Mouse (Mus musculus) liver, postnatal 0 days (tissue): ENCODE data around the gene Sart3. TPM values are rescaled to one million over a fixed set of nuclear protein-coding genes. Genes with fewer than 3 reads are reported as not detected.

Source experiments
- ATAC-seq: fragments of 200-750 bp; cut with Nextera tagmentation; 2 replicates; pipeline ENCODE4 v1.8.0; 2017; ENCODE audit warnings: mild to moderate bottlenecking, moderate library complexity
- DNase-seq: peaks from one replicate; pipeline ENCODE4 v3.0.0-alpha.2; 2016
- H3K27ac ChIP-seq: fragments of 300-500 bp; sonication (generic); 2 replicates; pipeline ENCODE4 v1.5.1; 2014; ENCODE audit warnings: antibody characterized with exemption, moderate library complexity, mild to moderate bottlenecking, low read depth
- H3K27me3 ChIP-seq: fragments of 300-500 bp; sonication (generic); 2 replicates; pipeline ENCODE4 v1.6.1; 2014; ENCODE audit warnings: low read length, control low read depth, mixed read lengths; ENCODE audit not compliant: insufficient read depth
- H3K36me3 ChIP-seq: fragments of 300-500 bp; sonication (generic); replicated peaks from 2 replicates; pipeline ENCODE4 v1.6.1; 2014; ENCODE audit warnings: mild to moderate bottlenecking, control low read depth, low read length, moderate library complexity, mixed read lengths; ENCODE audit not compliant: insufficient read depth
- H3K4me1 ChIP-seq: fragments of 300-500 bp; sonication (generic); 2 replicates; pipeline ENCODE4 v1.6.1; 2014; ENCODE audit warnings: antibody characterized with exemption, mild to moderate bottlenecking, control low read depth; ENCODE audit not compliant: insufficient read depth
- H3K4me2 ChIP-seq: fragments of 300-500 bp; sonication (generic); 2 replicates; pipeline ENCODE4 v1.6.1; 2014; ENCODE audit warnings: low read depth, mild to moderate bottlenecking, low read length, moderate library complexity, mixed read lengths
- H3K4me3 ChIP-seq: fragments of 300-500 bp; sonication (generic); 2 replicates; pipeline ENCODE4 v1.5.1; 2014; ENCODE audit warnings: low read depth, low read length
- H3K9ac ChIP-seq: fragments of 300-500 bp; sonication (generic); replicated peaks from 2 replicates; pipeline ENCODE4 v1.6.1; 2014; ENCODE audit warnings: mild to moderate bottlenecking, moderate library complexity
- H3K9me3 ChIP-seq: fragments of 300-500 bp; sonication (generic); 2 replicates; pipeline ENCODE4 v1.6.1; 2016; ENCODE audit warnings: mild to moderate bottlenecking, control low read depth, low read length, mixed read lengths
- CTCF ChIP-seq: sonication (generic); IDR thresholded peaks from 2 replicates; pipeline ENCODE4 v1.5.1; 2016; ENCODE audit warnings: antibody characterized with exemption, low read depth
- EP300 ChIP-seq: IDR thresholded peaks from 2 replicates; pipeline ENCODE4 v1.6.1; 2016; ENCODE audit warnings: antibody characterized with exemption, low read depth, mild to moderate bottlenecking
- WGBS: fragments of 180-500 bp; shearing (Covaris S2); extraction: QIAGEN DNeasy Blood & Tissue Kit; methylation state at CpG from one replicate; pipeline ENCODE4 v1.1.7; 2014; ENCODE audit not compliant: insufficient replicate concordance; 5-methylcytosine and 5-hydroxymethylcytosine counted together
- polyA plus RNA-seq: library from polyadenylated mRNA; unstranded; fragments of >200 nt; fragmentation: Nextera tagmentation; extraction: Ambion mirVana; gene quantifications from 2 replicates; pipeline ENCODE4 v1.2.1, GENCODE M21; 2015

Sart3 gene
- polyA plus RNA-seq, 1 experiment from 2014 or later, result 7.9 TPM

GRCm38 (mm10) chr5:113805301-113805700 lies 33.0 kb upstream of the Sart3 start:
- Histone ChIP-seq H3K4me1 (peaks cover 16% of the 10 kb centered on the region), H3K9ac (no peak overlapping the region), H3K9me3 (no peaks in the 10 kb centered on the region), H3K27me3 (no peaks in the 10 kb centered on the region), H3K4me2 (no peak overlapping the region), H3K27ac (peak overlapping the region; percentile 55; the same call in 1 of the 2 replicates), H3K4me3 (no peak overlapping the region), H3K36me3 (no peaks in the 10 kb centered on the region)
- peak; percentile 27; the same call in 1 of the 2 replicates for ATAC-seq
- TF ChIP-seq CTCF, result no peak
- TF ChIP-seq EP300, result no peak
- no peak for DNase-seq
- WGBS, result 72% methylated on average over 9 of the region's 9 CpGs

GRCm38 (mm10) chr5:113804395-113804966 lies 32.2 kb upstream of the Sart3 start:
- Histone ChIP-seq H3K9ac (peak overlapping the region; percentile 8; the same call in 1 of the 2 replicates), H3K36me3 (no peaks in the 10 kb centered on the region), H3K27ac (peak overlapping the region; percentile 52), H3K4me2 (no peak overlapping the region), H3K27me3 (no peaks in the 10 kb centered on the region), H3K4me3 (no peak overlapping the region), H3K4me1 (peaks cover 16% of the 10 kb centered on the region), H3K9me3 (no peaks in the 10 kb centered on the region)
- TF ChIP-seq EP300, result no peak
- peak; percentile 33; the same call in 1 of the 2 replicates for TF ChIP-seq CTCF
- no peak for DNase-seq
- no peak for ATAC-seq
- 39% methylated on average over 7 of the region's 7 CpGs for WGBS

DNA sequence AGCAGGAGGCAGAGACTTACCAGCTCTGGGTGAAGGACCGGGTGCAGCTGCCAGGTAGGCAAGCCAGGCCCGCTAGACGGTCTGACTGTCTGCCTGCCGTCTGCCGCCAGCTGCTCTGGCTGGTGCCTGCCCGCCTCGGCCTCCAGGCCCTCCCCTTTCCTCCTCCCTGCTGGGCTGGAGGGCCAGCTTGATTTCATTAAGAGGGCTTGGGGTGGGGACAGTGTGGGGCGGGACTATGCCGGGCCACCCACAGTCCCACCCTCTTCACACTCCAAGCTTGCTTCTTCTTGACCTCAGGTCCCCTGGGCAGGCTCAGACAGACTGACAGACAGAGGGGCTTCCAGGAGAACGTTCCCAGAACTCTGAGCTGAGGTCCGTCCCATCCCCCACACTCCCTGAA lies 28.0 kb upstream of the Sart3 start, which contains the start of gene Tmem119:
Tmem119 (minus strand) TSS at position 237 of the 400 bp plus-strand sequence.
- Histone ChIP-seq H3K27me3 (no peaks in the 10 kb centered on the region), H3K9ac (no peak within 1 kb of the TSS), H3K27ac (no peak within 1 kb of the TSS), H3K4me3 (no peak within 1 kb of the TSS), H3K9me3 (no peaks in the 10 kb centered on the region), H3K4me1 (peaks cover 22% of the 10 kb centered on the region), H3K4me2 (peak within 1 kb of the TSS; percentile 49), H3K36me3 (no peaks in the 10 kb centered on the region)
- WGBS, result 3% methylated on average over 11 of the region's 11 CpGs
- DNase-seq (peak; percentile 44), ATAC-seq (peak; percentile 37; the same call in 1 of the 2 replicates)
- TF ChIP-seq CTCF (no peak), EP300 (no peak)

- Histone ChIP-seq H3K27me3 (no peaks in the 10 kb centered on the region), H3K4me3 (no peak overlapping the region), H3K4me2 (peak overlapping the region; percentile 49; the same call in 1 of the 2 replicates), H3K9me3 (no peaks in the 10 kb centered on the region), H3K9ac (no peak overlapping the region), H3K36me3 (no peaks in the 10 kb centered on the region), H3K27ac (no peak overlapping the region), H3K4me1 (peaks cover 22% of the 10 kb centered on the region)
- no peak for DNase-seq
- no peak for TF ChIP-seq CTCF
- TF ChIP-seq EP300, result no peak
- no peak for ATAC-seq
- 57% methylated on average over 5 of the region's 5 CpGs for WGBS
Measured at GRCm38 (mm10) chr5:113799691-113800090, 27.4 kb upstream of the Sart3 start.

DNA sequence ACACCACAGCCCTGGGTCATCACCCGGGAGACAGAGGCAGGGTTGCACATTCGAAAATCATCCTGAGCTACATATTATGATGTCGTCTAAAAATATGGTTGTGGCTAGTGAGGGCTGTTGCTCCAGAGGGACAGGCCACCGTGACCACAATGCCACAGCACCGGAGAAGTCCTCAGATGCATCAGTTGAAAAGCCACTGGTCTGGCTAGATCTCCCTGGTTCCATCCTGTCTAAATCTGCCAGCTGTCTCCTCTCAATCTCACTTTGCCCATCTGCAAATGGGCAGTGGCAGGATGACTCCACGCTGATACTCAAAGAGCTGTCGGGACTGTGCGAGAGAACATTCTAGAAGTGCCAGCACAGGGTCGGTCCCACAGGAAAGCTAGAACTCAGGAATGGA lies 26.2 kb upstream of the Sart3 start:
- no peak overlapping the region for H3K4me3 ChIP-seq
- no peak overlapping the region for H3K9ac ChIP-seq

DNA sequence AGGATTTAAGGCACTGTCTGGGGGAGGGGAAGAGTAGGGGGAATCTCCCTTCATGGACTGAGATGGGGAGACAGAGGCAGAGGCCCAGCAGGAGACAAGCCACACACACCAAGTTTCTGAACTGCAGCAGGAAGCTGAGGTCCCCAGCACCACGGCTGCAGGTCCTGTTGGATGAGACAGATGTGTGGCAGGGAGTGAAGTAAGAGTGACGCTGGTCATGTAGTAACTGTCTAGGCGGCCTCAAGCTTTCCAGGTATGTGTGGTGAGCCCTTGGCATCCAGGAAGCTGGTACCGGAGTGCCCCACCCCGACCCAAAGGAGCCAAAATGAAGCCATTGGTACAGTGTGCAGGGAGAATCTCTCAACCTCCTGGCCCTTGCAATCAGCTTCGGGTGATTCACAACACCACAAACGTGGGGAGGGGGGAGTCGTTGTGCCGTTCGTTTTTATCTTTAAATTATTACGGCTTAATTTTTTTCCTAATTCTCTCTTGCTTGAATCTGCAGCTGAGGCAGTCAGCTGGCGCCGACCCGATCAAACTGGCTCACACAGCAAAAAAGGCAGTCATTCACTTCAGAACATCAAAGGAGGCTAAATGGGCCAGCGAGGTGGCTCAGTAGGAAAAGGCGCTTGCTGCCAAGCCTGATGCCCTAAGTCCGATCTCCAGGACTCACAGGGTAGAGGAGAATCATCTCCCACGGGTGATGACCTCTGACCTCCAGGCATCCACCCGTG lies 25.0 kb upstream of the Sart3 start:
- H3K27ac ChIP-seq, result 0 out of 2 replicates have a peak overlapping the region, but pooled peaks have one; percentile 30
- H3K9ac ChIP-seq, result no peak overlapping the region
- 31% methylated on average over 19 of the region's 19 CpGs for WGBS
- no peaks in the 10 kb centered on the region for H3K27me3 ChIP-seq
- TF ChIP-seq EP300, result no peak
- no peak for TF ChIP-seq CTCF
- DNase-seq (no peak), ATAC-seq (0 out of 2 replicates have a peak, but pooled peaks have one; percentile 16)
- H3K9me3 ChIP-seq, result no peaks in the 10 kb centered on the region
- H3K4me1 ChIP-seq, result peaks cover 15% of the 10 kb centered on the region
- H3K4me2 ChIP-seq, result peak overlapping the region; percentile 18; the same call in 1 of the 2 replicates
- no peaks in the 10 kb centered on the region for H3K36me3 ChIP-seq
- no peak overlapping the region for H3K4me3 ChIP-seq

More for the DNA sequence above, 26.2 kb upstream of the Sart3 start:
- H3K4me1 ChIP-seq, result peaks cover 16% of the 10 kb centered on the region
- no peak for TF ChIP-seq CTCF
- TF ChIP-seq EP300, result no peak
- H3K27me3 ChIP-seq, result no peaks in the 10 kb centered on the region
- ATAC-seq (no peak), DNase-seq (no peak)
- H3K9me3 ChIP-seq, result no peaks in the 10 kb centered on the region
- no peak overlapping the region for H3K4me2 ChIP-seq
- 52% methylated on average over 9 of the region's 9 CpGs for WGBS
- no peaks in the 10 kb centered on the region for H3K36me3 ChIP-seq
- no peak overlapping the region for H3K27ac ChIP-seq
